ENCODE assay signal across 21 mouse cellular contexts in the genomic region with DNA sequence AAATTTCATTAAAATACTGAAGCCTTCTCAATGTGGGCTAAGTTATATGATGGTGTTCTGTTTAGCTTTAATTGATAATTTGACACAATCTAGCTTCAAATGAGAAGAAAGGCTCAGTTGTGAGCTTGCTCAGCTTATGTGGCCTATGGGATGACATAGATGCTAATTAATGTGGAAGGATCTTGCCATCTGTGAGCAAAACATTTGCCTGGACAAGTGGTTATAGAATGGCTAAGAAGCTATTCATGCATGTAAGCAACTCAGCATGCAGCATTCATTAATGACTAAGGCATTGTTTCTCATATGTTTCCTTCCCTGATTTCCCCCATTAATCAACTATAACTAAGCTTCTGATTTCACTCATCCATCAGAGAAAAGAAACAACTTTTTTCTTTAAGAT.
DNase-seq lines count a peak whose midpoint lies in the region; ATAC-seq and TF ChIP-seq lines count a peak whose summit lies in the region.
"Had no signal": no experiment of that assay in that cellular context is flagged by ENCODE, and none has a peak within 500 bp of the region (broad histone marks: within the 10 kb centered on the region; RNA-seq: fewer than 3 reads in every experiment).

No protein-coding gene starts in this region.

- H3K36me3 ChIP-seq in forebrain, embryonic 13.5 days (ENCODE audit: poor library complexity, severe bottlenecking), result no peaks in the 10 kb centered on the region
- no peaks in the 10 kb centered on the region for H3K36me3 ChIP-seq in forebrain, embryonic 10.5 days (replicated peaks)
- no peaks in the 10 kb centered on the region for H3K36me3 ChIP-seq in forebrain, embryonic 14.5 days (ENCODE audit: control insufficient read depth, insufficient read depth, low read length)
- H3K36me3 ChIP-seq in hindbrain, postnatal 0 days (ENCODE audit: insufficient read depth, low read length), result no peaks in the 10 kb centered on the region
- no peaks in the 10 kb centered on the region for H3K36me3 ChIP-seq in kidney, embryonic 14.5 days (ENCODE audit: control insufficient read depth, insufficient read depth, low read length)
- H3K36me3 ChIP-seq in kidney, embryonic 15.5 days, result no peaks in the 10 kb centered on the region

- H3K9ac ChIP-seq in forebrain, embryonic 13.5 days, result no peak overlapping the region
- H3K9ac ChIP-seq in forebrain, embryonic 14.5 days (ENCODE audit: low read length), result no peak overlapping the region
- no peak overlapping the region for H3K9ac ChIP-seq in hindbrain, postnatal 0 days (replicated peaks; ENCODE audit: low read length)
- no peak overlapping the region for H3K9ac ChIP-seq in kidney, embryonic 14.5 days (ENCODE audit: low read depth, low read length)
- H3K9ac ChIP-seq in kidney, embryonic 15.5 days, result no peak overlapping the region

- peak; percentile 63; the same call in 1 of the 2 replicates for ATAC-seq in forebrain, embryonic 13.5 days
- peak; percentile 50; the same call in 1 of the 2 replicates for ATAC-seq in forebrain, embryonic 14.5 days
- ATAC-seq in hindbrain, postnatal 0 days, result peak; percentile 76; the same call in 1 of the 2 replicates
- ATAC-seq in kidney, embryonic 14.5 days (ENCODE audit: low FRiP score, low TSS enrichment), result no peak
- no peak for ATAC-seq in kidney, embryonic 15.5 days (replicated peaks; ENCODE audit: low FRiP score)
- ATAC-seq: intestine, embryonic 16.5 days had no signal

- no peaks in the 10 kb centered on the region for H3K4me1 ChIP-seq in forebrain, embryonic 13.5 days
- no peaks in the 10 kb centered on the region for H3K4me1 ChIP-seq in forebrain, embryonic 10.5 days
- H3K4me1 ChIP-seq in forebrain, embryonic 14.5 days (ENCODE audit: control insufficient read depth, insufficient read depth, low read length), result no peaks in the 10 kb centered on the region
- H3K4me1 ChIP-seq in hindbrain, postnatal 0 days (ENCODE audit: insufficient read depth, low read length), result no peaks in the 10 kb centered on the region
- no peaks in the 10 kb centered on the region for H3K4me1 ChIP-seq in kidney, embryonic 14.5 days (ENCODE audit: control insufficient read depth, insufficient read depth, low read length)
- no peaks in the 10 kb centered on the region for H3K4me1 ChIP-seq in kidney, embryonic 15.5 days
- H3K4me1 ChIP-seq: megakaryocyte, embryonic 14.5 days had no signal

- no peaks in the 10 kb centered on the region for H3K27me3 ChIP-seq in forebrain, embryonic 13.5 days
- H3K27me3 ChIP-seq in forebrain, embryonic 10.5 days (ENCODE audit: poor library complexity, severe bottlenecking), result no peaks in the 10 kb centered on the region
- no peaks in the 10 kb centered on the region for H3K27me3 ChIP-seq in forebrain, embryonic 14.5 days (replicated peaks; ENCODE audit: control insufficient read depth, insufficient read depth, low read length)
- no peaks in the 10 kb centered on the region for H3K27me3 ChIP-seq in hindbrain, postnatal 0 days (ENCODE audit: insufficient read depth, low read length)
- no peaks in the 10 kb centered on the region for H3K27me3 ChIP-seq in kidney, embryonic 14.5 days (ENCODE audit: control insufficient read depth, insufficient read depth, low read length)
- no peaks in the 10 kb centered on the region for H3K27me3 ChIP-seq in kidney, embryonic 15.5 days
- H3K27me3 ChIP-seq: megakaryocyte, embryonic 14.5 days had no signal

- no peak overlapping the region for H3K4me2 ChIP-seq in forebrain, embryonic 13.5 days
- H3K4me2 ChIP-seq in forebrain, embryonic 14.5 days (ENCODE audit: low read length), result no peak overlapping the region
- H3K4me2 ChIP-seq in hindbrain, postnatal 0 days (ENCODE audit: low read depth, low read length), result no peak overlapping the region
- H3K4me2 ChIP-seq in kidney, embryonic 14.5 days (replicated peaks; ENCODE audit: low read depth, low read length), result no peak overlapping the region
- H3K4me2 ChIP-seq in kidney, embryonic 15.5 days, result no peak overlapping the region
- H3K4me2 ChIP-seq: liver, embryonic 11.5 days had no signal

- no peaks in the 10 kb centered on the region for H3K9me3 ChIP-seq in forebrain, embryonic 13.5 days (replicated peaks)
- no peaks in the 10 kb centered on the region for H3K9me3 ChIP-seq in forebrain, embryonic 10.5 days
- no peaks in the 10 kb centered on the region for H3K9me3 ChIP-seq in forebrain, embryonic 14.5 days (replicated peaks; ENCODE audit: control insufficient read depth, low read length)
- no peaks in the 10 kb centered on the region for H3K9me3 ChIP-seq in hindbrain, postnatal 0 days (ENCODE audit: low read length)
- H3K9me3 ChIP-seq in kidney, embryonic 14.5 days (ENCODE audit: control insufficient read depth, low read length), result no peaks in the 10 kb centered on the region
- H3K9me3 ChIP-seq in kidney, embryonic 15.5 days (replicated peaks), result no peaks in the 10 kb centered on the region

- no peak for DNase-seq in forebrain, embryonic 10.5 days (ENCODE audit: extremely low spot score, low spot score)
- DNase-seq in brain, adult 2 months (ENCODE audit: low read depth, low spot score), result peak; percentile 1
- DNase-seq in forebrain, embryonic 14.5 days (ENCODE audit: low spot score), result peak; percentile 53
- peak; percentile 63 for DNase-seq in hindbrain, postnatal 0 days (ENCODE audit: low spot score)
- DNase-seq: adrenal gland, adult 8-10 months; cerebellum, adult 9-11 months; gastrocnemius, postnatal 25 days; heart, adult 2 months; heart, postnatal 36 days; lung, adult 18-20 months; lung, postnatal 14 days; right cerebral cortex, postnatal 4 days had no signal

- no peak overlapping the region for H3K27ac ChIP-seq in forebrain, embryonic 13.5 days
- no peak overlapping the region for H3K27ac ChIP-seq in forebrain, embryonic 10.5 days
- no peak overlapping the region for H3K27ac ChIP-seq in forebrain, embryonic 14.5 days (ENCODE audit: low read depth, low read length)
- no peak overlapping the region for H3K27ac ChIP-seq in hindbrain, postnatal 0 days
- H3K27ac ChIP-seq in kidney, embryonic 14.5 days (ENCODE audit: low read depth, low read length), result no peak overlapping the region
- no peak overlapping the region for H3K27ac ChIP-seq in kidney, embryonic 15.5 days
- H3K27ac ChIP-seq: heart, adult 2 months; stomach, postnatal 0 days had no signal

- H3K4me3 ChIP-seq in forebrain, embryonic 13.5 days, result no peak overlapping the region
- H3K4me3 ChIP-seq in forebrain, embryonic 10.5 days, result no peak overlapping the region
- H3K4me3 ChIP-seq in forebrain, embryonic 14.5 days (ENCODE audit: low read depth, low read length), result no peak overlapping the region
- no peak overlapping the region for H3K4me3 ChIP-seq in hindbrain, postnatal 0 days (ENCODE audit: low read length)
- H3K4me3 ChIP-seq in kidney, embryonic 14.5 days (ENCODE audit: low read length), result no peak overlapping the region
- no peak overlapping the region for H3K4me3 ChIP-seq in kidney, embryonic 15.5 days (replicated peaks)
- H3K4me3 ChIP-seq: erythroblast, embryonic 14.5 days; heart, adult 2 months; megakaryocyte, embryonic 14.5 days; myocyte had no signal

- no peak for TF ChIP-seq CTCF in hindbrain, postnatal 0 days (IDR thresholded peaks at IDR 0.05; ENCODE audit: low read depth)

Comparison
In these comparisons a context has a peak if more than half of its experiments do, and no peak if none do; other contexts are left out.
1. ATAC-seq: peak in forebrain, embryonic 13.5 days (single experiment), forebrain, embryonic 14.5 days (single experiment) and hindbrain, postnatal 0 days (single experiment); none in kidney, embryonic 14.5 days (single experiment) and kidney, embryonic 15.5 days (single experiment).